Mouse (Mus musculus) small intestine, adult 2 months (tissue): ENCODE measurements around the gene Taar6.

Experiments used
- CTCF ChIP-seq: fragments of 200-500 bp; IDR thresholded peaks from 2 replicates; pipeline ENCODE4 v1.5.1; 2012; ENCODE audit warnings: low read depth, mild to moderate bottlenecking, control low read depth, inconsistent platforms, low read length, moderate library complexity, mixed read lengths; ENCODE audit not compliant: insufficient replicate concordance, insufficient read length; ENCODE audit errors: extremely low read depth
- POLR2A ChIP-seq: fragments of 200-500 bp; IDR thresholded peaks from 2 replicates; pipeline ENCODE4 v1.6.1; 2012; ENCODE audit warnings: low read depth, mild to moderate bottlenecking, control low read depth, inconsistent platforms, low read length, moderate library complexity

GRCm38 (mm10) chr10:23964921-23965610, 20.4 kb downstream of the Taar6 start:
- TF ChIP-seq CTCF (no peak), POLR2A (no peak)
